Mouse (Mus musculus): ENCODE results near the gene Fam189b.

Fam189b gene

GRCm38 (mm10) chr3:89166945-89167344 lies 16.0 kb upstream of the Fam189b start:
- DNase-seq (ENCODE audit: low spot score), result no peak

DNA sequence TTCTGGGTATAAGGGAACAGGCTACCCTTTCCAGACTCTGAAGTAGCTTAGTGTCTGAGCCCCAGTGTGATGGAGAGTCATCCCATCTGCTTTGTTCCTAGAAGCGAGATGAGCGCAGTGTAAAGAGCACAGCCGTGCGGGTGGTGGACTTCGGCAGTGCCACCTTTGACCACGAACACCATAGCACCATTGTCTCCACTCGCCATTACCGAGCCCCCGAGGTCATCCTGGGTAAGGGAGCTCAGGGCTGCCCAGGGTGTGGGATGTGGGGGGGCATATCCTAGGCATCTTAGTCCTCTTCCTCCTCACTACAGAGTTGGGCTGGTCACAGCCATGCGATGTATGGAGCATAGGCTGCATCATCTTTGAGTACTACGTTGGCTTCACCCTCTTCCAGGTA lies 8.1 kb upstream of the Fam189b start:
- DNase-seq (ENCODE audit: low spot score), result no peak

GRCm38 (mm10) chr3:89175544-89175943 lies 7.4 kb upstream of the Fam189b start:
- no peak for DNase-seq (ENCODE audit: low spot score)

DNA sequence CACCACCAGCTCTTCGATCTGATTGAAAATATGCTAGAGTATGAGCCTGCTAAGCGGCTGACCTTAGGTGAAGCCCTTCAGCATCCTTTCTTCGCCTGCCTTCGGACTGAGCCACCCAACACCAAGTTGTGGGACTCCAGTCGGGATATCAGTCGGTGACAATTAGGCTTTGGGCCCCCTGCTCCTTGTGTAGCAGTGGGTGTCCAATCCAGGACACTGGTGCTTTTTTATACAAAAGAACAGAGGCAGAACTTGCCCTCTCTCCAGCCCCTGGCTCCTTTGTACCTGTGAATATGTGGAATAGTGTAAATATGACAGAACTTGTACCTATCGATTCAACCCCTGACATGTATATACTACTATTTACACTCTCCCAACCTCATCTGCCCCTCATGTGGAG lies 6.5 kb upstream of the Fam189b start:
- no peak for DNase-seq (ENCODE audit: low spot score)

DNA sequence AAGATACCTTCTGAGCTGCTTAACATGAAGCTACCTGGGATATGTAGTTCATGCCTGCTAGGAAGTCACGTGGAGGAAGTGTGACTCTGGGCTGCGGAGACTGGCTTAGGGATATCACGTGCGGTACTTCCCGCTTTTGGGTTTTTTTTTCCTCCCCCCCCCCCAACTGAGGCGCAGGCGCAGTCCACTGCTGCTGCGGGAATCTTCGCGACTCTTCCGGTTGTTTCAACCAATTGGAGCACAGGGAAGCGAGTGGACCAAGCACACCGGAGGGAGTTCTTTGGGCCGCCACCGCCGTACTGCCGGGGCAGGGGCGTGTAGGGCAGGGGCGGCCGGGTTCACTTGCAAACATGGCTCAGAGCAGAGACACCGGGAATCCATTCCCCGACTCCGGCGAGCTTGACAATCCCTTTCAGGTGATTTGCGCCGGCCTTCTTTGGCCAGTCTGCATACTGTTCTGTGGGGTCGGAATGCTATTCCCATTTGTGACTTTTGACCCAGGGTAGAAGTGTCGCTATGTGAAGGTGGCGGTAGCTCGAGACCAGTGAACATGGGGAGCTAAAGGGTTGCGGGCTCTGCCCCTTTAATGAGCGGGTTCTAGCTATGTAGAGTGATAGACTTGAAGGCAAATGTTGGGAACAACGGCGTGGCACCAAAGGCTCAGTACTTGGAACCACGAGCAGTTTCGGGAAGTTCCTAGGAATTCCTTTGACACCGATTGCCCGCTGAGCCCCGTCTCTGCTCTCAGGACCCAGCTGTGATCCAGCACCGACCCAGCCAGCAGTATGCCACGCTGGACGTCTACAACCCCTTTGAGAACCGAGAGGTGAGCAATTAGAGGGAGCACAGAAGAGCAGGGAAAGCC lies 5.5 kb upstream of the Fam189b start, which contains the start of gene Scamp3:
Gene Scamp3, plus strand, starts transcription at position 232 of the 865 bp plus-strand sequence.
- DNase-seq (ENCODE audit: low spot score), result peak; percentile 91

- no peak for DNase-seq (ENCODE audit: low spot score)
Measured at GRCm38 (mm10) chr3:89178107-89178385, 4.9 kb upstream of the Fam189b start.

GRCm38 (mm10) chr3:89179056-89179455 lies 3.9 kb upstream of the Fam189b start:
- DNase-seq (ENCODE audit: low spot score), result no peak

DNA sequence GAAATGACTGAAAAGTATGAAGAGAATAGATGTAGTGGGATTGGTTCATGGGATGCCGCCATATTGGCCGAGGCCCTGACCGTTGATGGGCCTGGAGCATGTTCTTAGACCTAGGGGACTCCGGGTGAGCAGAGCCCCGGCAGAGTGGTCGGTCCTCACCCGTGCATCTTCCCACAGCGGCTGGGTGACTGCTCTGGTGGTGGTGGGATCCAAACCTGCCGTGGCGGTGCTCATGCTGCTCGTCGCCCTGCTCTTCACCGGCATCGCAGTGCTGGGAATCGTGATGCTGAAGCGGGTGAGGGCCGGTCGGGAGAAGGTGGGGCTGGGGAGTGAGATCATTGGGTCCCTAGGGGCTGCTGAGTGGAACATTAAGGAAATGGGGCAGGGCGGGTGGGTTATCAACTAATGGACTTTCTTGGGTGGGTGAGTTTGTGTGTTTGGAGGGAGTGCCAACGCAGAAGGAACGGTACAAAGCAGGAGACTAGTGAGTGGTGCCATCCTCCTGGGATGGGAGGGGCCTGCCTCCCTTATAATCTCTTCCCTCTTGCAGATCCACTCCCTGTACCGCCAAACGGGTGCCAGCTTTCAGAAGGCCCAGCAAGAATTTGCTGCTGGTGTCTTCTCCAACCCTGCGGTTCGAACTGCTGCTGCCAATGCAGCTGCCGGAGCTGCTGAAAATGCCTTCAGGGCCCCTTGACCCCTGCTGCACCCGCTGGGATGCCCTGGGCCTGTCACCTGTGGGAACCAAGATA lies 1.0 kb upstream of the Fam189b start:
- DNase-seq (ENCODE audit: low spot score), result no peak

DNA sequence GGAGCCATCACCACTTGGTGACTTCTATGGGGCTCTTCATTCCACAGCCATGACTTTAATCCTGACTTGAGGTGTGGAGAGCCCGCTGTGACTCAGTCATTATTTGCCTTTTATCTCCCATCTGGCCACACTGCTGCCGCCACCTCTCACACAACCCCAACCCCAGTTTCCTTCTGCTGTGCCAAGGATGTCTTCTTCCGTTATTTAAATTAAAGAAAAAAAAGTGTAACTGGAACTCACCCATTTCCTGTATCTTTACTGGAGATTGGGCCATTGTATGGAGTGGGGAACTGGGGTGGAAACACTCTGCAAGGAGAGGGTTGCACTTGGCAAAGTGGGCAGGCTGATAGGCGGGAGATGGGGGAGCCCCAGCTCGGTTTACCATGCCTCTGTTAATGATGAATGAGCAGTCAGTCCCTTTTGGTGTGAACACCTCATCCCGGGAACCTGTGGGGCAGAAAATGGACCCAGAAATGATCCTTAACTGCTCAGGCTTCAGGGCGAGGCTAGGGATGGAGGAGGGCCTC lies 349 bp upstream of the Fam189b start:
- DNase-seq (ENCODE audit: low spot score), result no peak

GRCm38 (mm10) chr3:89183959-89184315 lies 994 bp downstream of the Fam189b start:
- no peak for DNase-seq (ENCODE audit: low spot score)

DNA sequence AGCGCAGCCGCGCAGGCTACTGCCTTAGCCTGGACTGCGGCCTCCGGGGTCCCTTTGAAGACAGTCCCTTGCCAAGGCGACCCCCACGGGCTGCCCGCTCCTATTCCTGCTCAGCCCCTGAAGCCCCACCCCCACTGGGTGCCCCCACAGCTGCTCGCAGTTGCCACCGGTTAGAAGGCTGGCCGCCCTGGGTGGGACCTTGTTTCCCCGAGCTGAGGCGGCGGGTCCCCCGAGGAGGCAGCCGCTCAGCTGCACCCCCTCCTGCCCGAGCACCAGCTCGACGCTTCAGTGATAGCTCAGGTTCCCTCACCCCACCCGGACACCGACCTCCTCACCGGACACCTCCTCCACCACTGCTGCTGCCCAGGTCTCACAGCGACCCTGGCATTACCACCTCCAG lies 4.3 kb downstream of the Fam189b start:
- DNase-seq (ENCODE audit: low spot score), result no peak

GRCm38 (mm10) chr3:89187690-89188477 lies 4.9 kb downstream of the Fam189b start:
- no peak for DNase-seq (ENCODE audit: low spot score)

DNA sequence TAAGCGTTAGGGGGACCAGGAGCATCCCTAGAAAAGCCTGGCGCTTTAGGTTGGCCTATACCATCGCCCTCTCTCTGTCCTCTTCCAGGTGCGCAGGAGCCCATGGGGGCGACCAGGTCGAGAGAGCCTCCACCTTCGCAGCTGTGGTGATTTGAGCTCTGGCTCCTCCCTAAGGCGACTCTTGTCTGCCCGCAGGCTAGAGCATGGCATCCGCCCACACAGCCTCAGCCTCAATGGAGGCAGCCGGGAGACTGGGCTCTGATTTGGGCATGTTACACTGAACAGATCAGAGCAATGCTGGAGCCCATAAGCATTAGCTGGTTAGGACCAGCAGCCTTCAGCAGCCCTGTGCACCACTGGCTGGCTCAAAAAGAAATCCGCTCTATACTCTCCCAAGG lies 5.5 kb downstream of the Fam189b start:
- no peak for DNase-seq (ENCODE audit: low spot score)

DNA sequence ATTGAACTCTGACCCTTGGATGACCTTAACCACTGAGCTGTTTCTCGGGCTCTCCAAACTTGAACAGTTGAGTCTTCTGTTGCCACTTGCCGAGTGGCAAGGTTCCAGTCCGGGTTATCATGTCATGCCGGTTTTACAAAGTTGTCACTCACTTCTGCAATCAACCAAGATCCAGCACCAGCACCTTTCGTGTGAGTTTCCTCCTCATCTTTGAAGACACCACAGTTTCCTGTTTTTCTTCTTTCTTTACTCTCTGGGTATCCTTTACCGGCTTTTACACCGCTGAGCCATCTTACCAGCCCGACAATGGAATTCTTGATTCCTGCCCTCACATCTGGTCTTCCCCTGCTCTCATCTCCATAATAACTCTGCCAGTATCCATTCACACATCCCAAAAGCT lies 7.5 kb downstream of the Fam189b start:
- DNase-seq (ENCODE audit: low spot score), result no peak

DNA sequence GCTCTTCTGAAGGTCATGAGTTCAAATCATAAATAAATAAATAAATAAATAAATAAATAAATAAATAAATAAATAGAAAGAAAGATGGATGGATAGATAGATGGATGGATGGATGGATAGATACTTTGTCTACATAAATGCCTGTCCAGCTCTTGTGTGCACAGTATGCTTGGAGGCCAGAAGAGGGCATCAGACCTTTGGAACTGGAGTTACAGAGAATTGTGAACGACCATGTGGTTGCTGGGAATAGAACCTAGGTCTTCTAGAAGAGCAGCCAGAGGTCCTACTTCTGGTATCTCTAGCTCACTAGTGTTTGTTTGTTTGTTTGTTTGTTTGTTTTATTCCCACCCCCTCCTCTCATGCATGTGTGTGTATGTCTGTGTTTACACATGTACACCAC lies 10.4 kb downstream of the Fam189b start:
- DNase-seq (ENCODE audit: low spot score), result no peak

GRCm38 (mm10) chr3:89193853-89194252 lies 10.9 kb downstream of the Fam189b start:
- DNase-seq (ENCODE audit: low spot score), result no peak

DNA sequence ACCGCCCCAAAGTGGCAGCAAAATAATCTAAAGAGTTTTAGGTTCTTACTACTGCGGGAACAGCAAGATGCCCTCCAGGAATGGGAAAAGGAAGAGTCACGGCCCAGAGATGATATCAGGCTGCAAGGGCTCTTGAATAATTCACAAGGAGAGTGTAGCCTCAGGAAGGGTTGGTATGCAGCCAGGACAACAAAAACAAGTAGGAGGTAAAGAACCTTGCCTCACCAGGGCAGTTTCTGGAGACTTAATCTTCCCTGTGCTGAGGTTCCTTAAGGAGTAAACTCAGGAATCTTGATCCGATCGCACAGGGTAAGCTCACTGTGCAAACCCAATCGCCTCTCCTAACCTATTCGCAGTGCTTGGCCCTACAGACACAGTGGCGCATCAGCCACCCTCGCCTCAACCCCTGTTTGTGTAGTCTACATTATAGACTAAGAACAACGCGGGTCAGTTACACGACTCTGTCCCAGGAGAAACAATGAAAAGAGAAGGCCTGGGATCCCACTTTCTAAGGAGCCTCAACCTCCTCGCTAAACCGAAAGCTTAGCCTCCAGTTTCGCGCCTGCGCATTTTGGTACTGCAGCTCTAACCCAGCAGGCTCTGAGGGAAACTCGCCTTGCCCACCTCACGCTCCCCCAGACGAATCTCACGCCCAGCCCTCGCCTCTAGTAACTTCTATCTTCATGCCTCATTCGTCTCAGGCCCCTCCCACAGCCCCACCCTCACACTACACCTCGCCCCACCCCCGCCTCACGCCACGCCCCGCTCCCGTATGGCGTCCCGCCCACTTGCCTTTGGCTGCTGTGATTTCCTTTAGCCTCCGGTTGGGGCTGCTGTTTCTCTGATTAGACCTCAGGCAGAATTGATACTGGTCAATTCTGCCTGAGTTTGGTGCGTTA lies 13.3 kb downstream of the Fam189b start:
- DNase-seq (ENCODE audit: low spot score), result peak; percentile 85

DNA sequence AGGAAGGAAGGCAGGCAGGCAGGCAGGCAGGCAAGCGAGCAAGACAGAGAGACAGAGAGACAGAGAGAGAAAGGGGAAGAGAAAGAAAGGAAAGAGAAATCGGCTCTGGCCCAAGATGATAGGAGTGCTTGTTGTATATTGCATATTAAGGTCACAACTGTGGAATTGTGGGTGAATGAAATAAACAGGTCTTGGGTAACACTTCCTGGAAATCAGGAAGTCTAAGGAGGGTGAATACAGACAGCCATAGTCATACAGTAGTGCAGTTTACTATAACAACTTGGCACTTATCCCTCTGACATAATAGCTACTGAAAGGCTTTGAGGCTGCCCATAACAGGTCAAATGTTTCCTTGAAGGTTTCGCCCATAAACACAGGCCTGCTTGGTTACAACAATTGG lies 16.9 kb downstream of the Fam189b start:
- DNase-seq (ENCODE audit: low spot score), result no peak

- DNase-seq (ENCODE audit: low spot score), result peak; percentile 88
Measured at GRCm38 (mm10) chr3:89202253-89203141, 19.6 kb downstream of the Fam189b start, which contains the start of gene Gba. Gene Gba (plus strand): TSS chr3:89202928.

- DNase-seq (ENCODE audit: low spot score), result no peak
Measured at GRCm38 (mm10) chr3:89203142-89203514, 20.2 kb downstream of the Fam189b start.
